Mouse (Mus musculus) spleen, postnatal 14 days (tissue): Measurements from ENCODE around the gene Ctrc.

Experiments
- DNase-seq, 2 experiments: peaks; one replicate each; pipeline ENCODE4 v3.0.0; 2021 to 2022; ENCODE audit warnings: low spot score in 2 of 2

The Ctrc gene

GRCm38 (mm10) chr4:141819316-141819715, 26.8 kb downstream of the Ctrc start:
- DNase-seq, result no peak

- DNase-seq, result no peak
Measured at GRCm38 (mm10) chr4:141818861-141819260, 27.3 kb downstream of the Ctrc start.

- DNase-seq, result no peak
Measured at GRCm38 (mm10) chr4:141817706-141818105, 28.5 kb downstream of the Ctrc start.

GRCm38 (mm10) chr4:141816776-141817655, 29.1 kb downstream of the Ctrc start:
- no peak for DNase-seq

- no peak for DNase-seq
Measured at GRCm38 (mm10) chr4:141816267-141816666, 29.9 kb downstream of the Ctrc start.

- no peak for DNase-seq
Measured at GRCm38 (mm10) chr4:141811375-141811774, 34.8 kb downstream of the Ctrc start.

- no peak for DNase-seq
Measured at GRCm38 (mm10) chr4:141810975-141811374, 35.2 kb downstream of the Ctrc start.

- no peak for DNase-seq
Measured at GRCm38 (mm10) chr4:141809850-141810464, 36.2 kb downstream of the Ctrc start.

- no peak for DNase-seq
Measured at GRCm38 (mm10) chr4:141805886-141806285, 40.3 kb downstream of the Ctrc start.

GRCm38 (mm10) chr4:141804105-141804504, 42.1 kb downstream of the Ctrc start:
- DNase-seq, result peak in 1 of 2 experiments; percentile 21

- DNase-seq, result no peak
Measured at GRCm38 (mm10) chr4:141797545-141797944, 48.6 kb downstream of the Ctrc start.

- DNase-seq, result no peak
Measured at GRCm38 (mm10) chr4:141796954-141797353, 49.2 kb downstream of the Ctrc start.

GRCm38 (mm10) chr4:141796356-141796755, 49.8 kb downstream of the Ctrc start:
- DNase-seq, result no peak

GRCm38 (mm10) chr4:141794152-141794535, 52.0 kb downstream of the Ctrc start:
- no peak for DNase-seq

- DNase-seq, result peak; percentile 99
Measured at GRCm38 (mm10) chr4:141793282-141794151, 52.6 kb downstream of the Ctrc start, which contains the start of gene Casp9. Casp9 (plus strand) TSS chr4:141793612.

GRCm38 (mm10) chr4:141792554-141793281, 53.4 kb downstream of the Ctrc start:
- DNase-seq, result no peak

- DNase-seq, result no peak
Measured at GRCm38 (mm10) chr4:141791951-141792350, 54.2 kb downstream of the Ctrc start.

GRCm38 (mm10) chr4:141791486-141791885, 54.7 kb downstream of the Ctrc start:
- no peak for DNase-seq

- DNase-seq, result peak; percentile 86 to 88
Measured at GRCm38 (mm10) chr4:141790524-141790990, 55.6 kb downstream of the Ctrc start, which contains the start of gene Dnajc16. Dnajc16 (minus strand) TSS chr4:141790931.

GRCm38 (mm10) chr4:141789564-141790218, 56.5 kb downstream of the Ctrc start:
- DNase-seq, result no peak

GRCm38 (mm10) chr4:141787462-141787861, 58.7 kb downstream of the Ctrc start:
- no peak for DNase-seq
